Mouse (Mus musculus) lung, embryonic 16.5 days (tissue): ENCODE measurements around the gene Cst11. TPM values are rescaled to one million over a fixed set of nuclear protein-coding genes. Genes with fewer than 3 reads are reported as not detected.
"Not testable (repeated sequence)": the region's sequence is repeated elsewhere in the genome, so short reads cannot be mapped to it uniquely, and the experiment has no call there.

ENCODE experiments used
- ATAC-seq: fragments of 200-750 bp; cut with Nextera tagmentation; 2 replicates; pipeline ENCODE4 v1.8.0; 2017; ENCODE audit warnings: low read depth, mild to moderate bottlenecking, moderate library complexity
- H3K27ac ChIP-seq: fragments of 300-500 bp; sonication (generic); 2 replicates; pipeline ENCODE4 v1.5.1; 2014; ENCODE audit warnings: mild to moderate bottlenecking, control low read depth, low read length
- H3K27me3 ChIP-seq: fragments of 300-500 bp; sonication (generic); 2 replicates; pipeline ENCODE4 v1.6.1; 2014; ENCODE audit warnings: low read depth, low read length, mixed read lengths; ENCODE audit not compliant: control insufficient read depth, insufficient read depth
- H3K36me3 ChIP-seq: fragments of 300-500 bp; sonication (generic); 2 replicates; pipeline ENCODE4 v1.6.1; 2014; ENCODE audit warnings: low read length; ENCODE audit not compliant: control insufficient read depth, insufficient read depth
- H3K4me1 ChIP-seq: fragments of 300-500 bp; sonication (generic); replicated peaks from 2 replicates; pipeline ENCODE4 v1.6.1; 2014; ENCODE audit warnings: low read length, mixed read lengths; ENCODE audit not compliant: control insufficient read depth, insufficient read depth
- H3K4me2 ChIP-seq: fragments of 300-500 bp; sonication (generic); 2 replicates; pipeline ENCODE4 v1.6.1; 2014; ENCODE audit warnings: low read depth, low read length, control low read depth
- H3K4me3 ChIP-seq: fragments of 300-500 bp; sonication (generic); 2 replicates; pipeline ENCODE4 v1.5.1; 2014; ENCODE audit warnings: mild to moderate bottlenecking, low read length, control low read depth
- H3K9ac ChIP-seq: fragments of 300-500 bp; sonication (generic); 2 replicates; pipeline ENCODE4 v1.6.1; 2014; ENCODE audit warnings: low read length, control low read depth
- H3K9me3 ChIP-seq: fragments of 300-500 bp; sonication (generic); 2 replicates; pipeline ENCODE4 v1.6.1; 2016; ENCODE audit warnings: low read length; ENCODE audit not compliant: control insufficient read depth
- WGBS: fragments of 180-500 bp; shearing (Covaris S2); extraction: QIAGEN DNeasy Blood & Tissue Kit; methylation state at CpG from one replicate; pipeline ENCODE4 v1.1.7; 2014; 5-methylcytosine and 5-hydroxymethylcytosine counted together
- polyA plus RNA-seq: library from polyadenylated mRNA; unstranded; fragments of >200 nt; fragmentation: Nextera tagmentation; extraction: Ambion mirVana; gene quantifications from 2 replicates; pipeline ENCODE4 v1.2.1, GENCODE M21; 2015

The Cst11 gene
- not detected in 2 replicates for polyA plus RNA-seq

DNA sequence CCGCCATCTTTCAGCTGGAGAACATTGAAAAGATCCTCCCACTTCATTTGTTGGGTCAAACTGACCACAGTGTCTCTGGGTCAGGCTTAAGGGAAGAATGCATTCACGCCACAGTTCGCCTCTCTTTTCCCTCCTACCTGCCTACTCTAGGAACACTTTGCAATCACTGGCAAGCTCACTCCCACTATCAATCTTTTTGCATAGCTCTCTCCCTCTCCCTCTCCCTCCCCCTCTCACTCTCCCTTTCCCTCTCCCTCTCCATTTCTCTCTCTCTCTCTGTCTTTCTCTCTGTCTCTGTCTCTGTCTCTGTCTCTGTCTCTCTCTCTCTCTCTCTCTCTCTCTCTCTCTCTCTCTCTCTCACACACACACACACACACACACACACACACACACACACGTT is at the start of gene Cst11:
Gene Cst11, minus strand, starts transcription at position 101 of the 400 bp plus-strand sequence.
- ATAC-seq, H3K4me3 ChIP-seq: not testable (repeated sequence)

DNA sequence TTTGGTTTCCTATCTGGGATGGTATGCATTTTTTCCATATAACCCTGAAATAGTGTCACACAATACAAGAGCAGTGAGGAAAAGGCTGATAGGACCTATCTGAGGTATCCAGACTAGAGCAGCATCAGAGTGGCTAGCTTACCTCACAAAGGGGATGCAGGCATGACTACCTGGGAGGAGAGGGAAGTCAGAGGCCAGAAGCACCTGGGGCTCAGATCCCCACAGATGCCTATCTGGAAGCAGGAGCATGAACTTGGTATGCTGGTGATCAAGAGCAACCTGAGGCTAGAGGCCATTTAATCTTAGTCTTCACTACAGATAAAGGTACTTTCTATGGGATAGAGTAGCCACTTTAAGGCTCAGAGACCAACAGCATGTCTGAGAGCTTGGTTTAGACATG is 48.6 kb upstream of the Cst11 start, which contains the start of gene Cst13:
Gene Cst13, plus strand, starts transcription at position 173 of the 400 bp plus-strand sequence.
- H3K9ac ChIP-seq, result no peak within 1 kb of the TSS
- H3K4me1 ChIP-seq, result no peaks in the 10 kb centered on the region

More for the DNA sequence above, at the start of gene Cst11:
- H3K27me3 ChIP-seq, H3K9me3 ChIP-seq, H3K4me1 ChIP-seq, H3K27ac ChIP-seq, H3K9ac ChIP-seq, H3K4me2 ChIP-seq, H3K36me3 ChIP-seq: not testable (repeated sequence)
- 77% methylated on average over 4 of the region's 4 CpGs for WGBS

DNA sequence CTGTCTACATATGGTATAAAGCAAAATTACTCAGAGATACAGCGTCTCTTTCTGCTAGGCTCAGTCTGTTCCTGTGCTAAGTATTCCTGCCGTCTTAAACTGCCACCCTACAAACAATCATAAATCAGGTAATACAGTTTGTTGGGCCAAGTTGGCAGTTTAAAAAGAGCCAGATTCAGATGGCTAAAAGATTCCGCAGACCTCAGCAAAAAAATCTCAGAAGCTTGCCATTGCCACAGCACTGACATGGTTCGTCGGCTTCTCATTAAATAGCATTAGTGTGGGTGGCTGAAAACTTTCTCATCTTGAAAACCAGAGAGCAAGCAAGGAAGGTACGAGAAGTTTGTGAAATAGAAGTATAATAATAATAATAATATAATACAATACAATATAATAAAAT is 35.4 kb upstream of the Cst11 start:
- no peaks in the 10 kb centered on the region for H3K4me1 ChIP-seq
- no peak overlapping the region for H3K4me2 ChIP-seq
- no peak overlapping the region for H3K9ac ChIP-seq
- H3K36me3 ChIP-seq, result no peaks in the 10 kb centered on the region
- 69% methylated on average over 6 of the region's 6 CpGs for WGBS
- no peak for ATAC-seq
- no peak overlapping the region for H3K27ac ChIP-seq
- H3K4me3 ChIP-seq, result no peak overlapping the region
- no peaks in the 10 kb centered on the region for H3K9me3 ChIP-seq
- no peaks in the 10 kb centered on the region for H3K27me3 ChIP-seq

More for the DNA sequence above, 48.6 kb upstream of the Cst11 start, which contains the start of gene Cst13:
- Histone ChIP-seq H3K27ac (no peak within 1 kb of the TSS), H3K4me2 (no peak within 1 kb of the TSS), H3K4me3 (no peak within 1 kb of the TSS), H3K9me3 (no peaks in the 10 kb centered on the region), H3K36me3 (no peaks in the 10 kb centered on the region), H3K27me3 (no peaks in the 10 kb centered on the region)
- no peak for ATAC-seq

DNA sequence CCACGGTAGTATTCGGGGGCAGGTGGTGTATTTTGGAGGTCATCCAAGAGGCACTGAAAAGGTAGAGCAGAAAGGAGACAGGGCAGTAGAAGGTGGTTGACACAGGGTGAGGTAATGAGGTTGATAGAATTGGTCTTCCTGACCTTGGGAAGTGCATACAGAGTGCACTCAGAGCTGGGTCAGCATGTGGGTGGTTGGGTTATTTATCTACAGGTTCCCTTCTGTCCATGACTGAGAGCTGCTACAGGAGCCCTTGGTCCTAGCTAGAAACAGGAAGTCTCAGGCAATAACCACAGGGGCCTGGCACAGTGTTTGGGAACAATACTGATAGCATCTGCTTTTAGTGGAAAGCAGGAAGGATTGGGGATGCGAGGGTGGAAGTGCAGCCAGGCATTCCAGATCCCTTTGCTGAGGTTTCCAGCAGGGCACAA is 30.2 kb upstream of the Cst11 start:
- no peak overlapping the region for H3K9ac ChIP-seq
- no peak overlapping the region for H3K27ac ChIP-seq
- no peaks in the 10 kb centered on the region for H3K4me1 ChIP-seq
- 31% methylated on average over 3 of the region's 3 CpGs for WGBS
- no peak for ATAC-seq
- H3K4me3 ChIP-seq, result no peak overlapping the region
- no peaks in the 10 kb centered on the region for H3K9me3 ChIP-seq
- H3K36me3 ChIP-seq, result no peaks in the 10 kb centered on the region
- H3K4me2 ChIP-seq, result no peak overlapping the region
- H3K27me3 ChIP-seq, result no peaks in the 10 kb centered on the region

DNA sequence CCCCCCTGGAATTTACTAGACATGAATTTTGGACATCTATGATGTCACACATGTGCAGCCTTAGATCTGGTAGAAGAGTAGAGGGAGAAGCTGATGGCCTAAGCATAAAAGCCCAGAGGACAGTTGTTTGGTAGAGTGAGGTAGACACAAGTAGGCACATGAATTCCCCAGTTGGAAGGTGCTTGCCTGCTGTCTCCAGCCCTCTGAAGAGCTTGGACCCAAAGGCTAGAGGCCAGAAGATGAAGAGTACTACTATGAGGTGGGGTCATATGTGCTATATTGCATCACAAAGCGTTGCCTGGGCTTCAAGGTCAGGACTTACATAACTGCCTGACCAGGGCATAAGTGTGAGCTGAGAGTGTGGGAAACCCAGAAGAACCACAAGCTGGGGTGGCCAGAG is 27.2 kb upstream of the Cst11 start, which contains the start of gene Cst8:
Gene Cst8, plus strand, starts transcription at position 301 of the 400 bp plus-strand sequence.
- Histone ChIP-seq H3K4me1 (no peaks in the 10 kb centered on the region), H3K9ac (no peak within 1 kb of the TSS), H3K27me3 (no peaks in the 10 kb centered on the region), H3K36me3 (no peaks in the 10 kb centered on the region), H3K4me3 (no peak within 1 kb of the TSS), H3K4me2 (no peak within 1 kb of the TSS), H3K9me3 (no peaks in the 10 kb centered on the region), H3K27ac (no peak within 1 kb of the TSS)
- WGBS, result 76% methylated on average over 1 of the region's 1 CpGs
- ATAC-seq, result no peak

DNA sequence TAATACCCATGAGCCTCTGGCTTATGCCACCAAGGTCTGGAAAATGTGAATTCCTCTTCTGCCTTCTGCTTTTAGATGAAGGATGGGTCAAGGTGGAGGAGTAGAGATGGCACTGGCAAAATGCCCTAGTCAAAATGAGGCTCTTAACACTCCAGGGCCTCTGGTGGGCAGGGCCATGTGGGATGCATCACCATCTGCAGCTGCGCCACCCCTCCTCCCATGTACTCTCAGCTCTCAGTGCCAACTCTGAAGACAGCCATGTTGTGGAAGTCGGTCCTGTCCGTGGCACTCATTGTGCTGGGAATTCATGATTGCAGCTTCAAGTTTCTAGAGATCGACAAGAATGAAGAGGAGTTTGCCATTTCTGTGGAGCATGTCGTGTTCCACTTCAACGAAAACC is 17.8 kb upstream of the Cst11 start, which contains the start of gene Cst12:
Gene Cst12, plus strand, starts transcription at position 220 of the 400 bp plus-strand sequence.
- ATAC-seq, result no peak
- no peak within 1 kb of the TSS for H3K4me2 ChIP-seq
- H3K27ac ChIP-seq, result no peak within 1 kb of the TSS
- H3K27me3 ChIP-seq, result no peaks in the 10 kb centered on the region
- H3K36me3 ChIP-seq, result no peaks in the 10 kb centered on the region
- H3K4me1 ChIP-seq, result no peaks in the 10 kb centered on the region
- H3K4me3 ChIP-seq, result no peak within 1 kb of the TSS
- no peaks in the 10 kb centered on the region for H3K9me3 ChIP-seq
- WGBS, result 87% methylated on average over 6 of the region's 6 CpGs
- H3K9ac ChIP-seq, result no peak within 1 kb of the TSS

DNA sequence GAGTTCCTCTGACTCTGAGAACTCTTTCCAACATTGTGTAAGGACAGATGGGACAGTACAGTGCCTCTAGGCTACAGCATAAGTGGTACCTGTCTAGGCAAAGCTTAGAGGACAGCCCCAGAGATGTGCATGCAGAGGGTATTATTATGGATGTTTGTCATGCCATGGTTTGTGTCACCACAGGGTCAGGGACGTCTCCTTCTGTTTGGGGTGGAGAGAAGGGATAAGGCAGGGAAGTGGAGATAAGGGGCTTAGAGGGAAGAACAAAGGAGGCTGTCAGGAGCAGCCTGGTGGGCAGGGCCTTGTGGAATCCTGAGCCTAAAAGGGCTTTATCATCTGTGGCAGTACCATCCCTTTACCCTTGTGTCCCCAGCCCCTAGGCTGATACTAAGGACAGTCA is 10.4 kb upstream of the Cst11 start, which contains the start of gene 8030411F24Rik:
Gene 8030411F24Rik, plus strand, starts transcription at position 301 of the 400 bp plus-strand sequence.
- no peak for ATAC-seq
- Histone ChIP-seq H3K4me1 (no peaks in the 10 kb centered on the region), H3K9me3 (no peaks in the 10 kb centered on the region)

DNA sequence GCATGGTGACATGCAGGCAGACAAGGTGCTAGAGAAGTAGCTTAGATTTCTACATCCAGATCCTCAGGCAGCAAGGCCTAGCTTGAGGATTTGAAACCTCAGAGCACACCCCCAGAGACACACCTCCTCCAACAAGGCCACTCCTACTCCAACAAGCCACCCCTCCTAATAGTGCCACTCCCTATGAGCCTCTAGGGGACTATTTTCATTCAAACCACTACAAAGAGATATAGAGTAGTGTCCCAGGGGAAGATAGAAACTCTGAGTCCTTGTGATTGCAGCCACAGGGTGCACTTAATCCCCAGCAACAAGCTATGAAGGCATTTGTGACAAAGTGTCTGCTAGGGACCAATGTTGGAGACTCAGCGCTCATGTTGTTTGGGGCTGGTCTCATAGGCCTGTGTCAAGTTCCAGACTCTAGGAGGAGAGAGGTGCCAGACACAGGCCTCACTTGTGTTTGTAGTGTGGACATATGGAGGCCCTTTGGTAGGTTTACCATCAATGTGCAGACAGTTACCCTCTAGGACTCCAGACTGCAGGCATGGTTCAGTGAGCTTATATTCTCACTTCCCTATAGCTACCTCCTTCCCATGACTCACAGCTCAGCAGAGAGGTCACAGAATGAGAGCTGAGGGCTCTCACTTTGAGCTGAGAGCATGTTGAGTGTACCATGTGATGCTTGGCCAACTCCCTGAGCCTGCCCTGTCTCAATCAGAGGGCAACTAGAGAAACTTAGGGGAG is 7.5 kb downstream of the Cst11 start:
- no peak for ATAC-seq
- Histone ChIP-seq H3K9ac (no peak overlapping the region), H3K4me1 (no peaks in the 10 kb centered on the region), H3K27ac (no peak overlapping the region), H3K36me3 (no peaks in the 10 kb centered on the region), H3K27me3 (no peaks in the 10 kb centered on the region), H3K4me3 (no peak overlapping the region), H3K4me2 (no peak overlapping the region), H3K9me3 (no peaks in the 10 kb centered on the region)
- 100% methylated on average over 1 of the region's 1 CpGs for WGBS

More for the DNA sequence above, 10.4 kb upstream of the Cst11 start, which contains the start of gene 8030411F24Rik:
- no peak within 1 kb of the TSS for H3K4me3 ChIP-seq
- H3K36me3 ChIP-seq, result no peaks in the 10 kb centered on the region
- 0% methylated on average over 1 of the region's 1 CpGs for WGBS
- no peaks in the 10 kb centered on the region for H3K27me3 ChIP-seq
- no peak within 1 kb of the TSS for H3K27ac ChIP-seq
- H3K9ac ChIP-seq, result no peak within 1 kb of the TSS
- H3K4me2 ChIP-seq, result no peak within 1 kb of the TSS

DNA sequence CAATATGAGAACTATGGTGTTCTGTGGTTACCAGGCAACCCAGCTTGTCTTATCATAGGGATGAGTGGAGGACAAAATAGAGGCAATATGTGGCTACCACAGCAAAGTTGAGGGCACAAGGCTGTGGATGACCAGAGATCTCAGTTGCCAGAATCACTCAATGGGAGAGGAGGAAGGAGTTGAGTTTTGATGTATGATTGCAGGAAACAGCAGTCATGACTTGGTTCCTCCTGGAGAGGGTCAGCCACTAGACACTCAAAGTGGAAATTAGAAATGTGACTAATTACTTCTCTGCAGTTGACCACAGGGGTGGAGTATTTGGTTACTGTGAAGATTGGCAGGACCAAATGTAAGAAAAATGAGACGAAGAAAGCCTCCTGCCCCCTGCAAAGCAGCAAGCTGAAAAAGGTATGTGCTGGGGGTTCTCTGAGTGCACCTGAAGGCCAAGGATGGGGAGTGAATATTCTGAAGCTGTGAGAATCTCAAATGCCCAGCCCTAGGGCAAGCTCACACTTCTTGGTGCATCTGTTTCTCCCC is 16.9 kb downstream of the Cst11 start:
- WGBS, result 44% methylated on average over 1 of the region's 1 CpGs
- H3K36me3 ChIP-seq, result no peaks in the 10 kb centered on the region
- no peak overlapping the region for H3K4me3 ChIP-seq
- H3K9me3 ChIP-seq, result no peaks in the 10 kb centered on the region
- no peak overlapping the region for H3K27ac ChIP-seq
- H3K9ac ChIP-seq, result no peak overlapping the region
- no peak for ATAC-seq
- H3K4me1 ChIP-seq, result peaks cover 2% of the 10 kb centered on the region; the same call in 1 of the 2 replicates
- H3K27me3 ChIP-seq, result no peaks in the 10 kb centered on the region
- no peak overlapping the region for H3K4me2 ChIP-seq
